Mouse (Mus musculus): Measurements from ENCODE around the gene Asxl2.

DNA sequence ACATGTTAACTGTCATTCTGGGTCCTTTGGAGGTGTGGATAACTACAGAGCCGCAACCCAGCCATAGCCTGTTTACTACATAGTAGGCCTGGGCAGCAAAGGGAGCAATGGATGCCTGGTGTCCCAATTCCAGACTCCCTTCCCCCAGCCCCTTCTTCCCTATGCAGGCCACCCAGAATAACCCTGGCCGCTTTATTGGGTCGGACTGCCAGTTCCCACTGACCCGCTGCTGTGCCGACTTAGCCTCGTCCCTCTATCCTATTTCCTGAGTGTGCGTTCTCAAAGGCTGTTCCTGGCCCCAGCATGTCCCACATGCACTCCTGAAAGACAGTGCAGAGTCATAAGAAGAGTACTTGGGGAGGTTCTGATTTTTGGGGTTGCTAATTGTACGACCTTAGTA, 29.7 kb upstream of the Asxl2 start:
- TF ChIP-seq POLR2A (IDR thresholded peaks at IDR 0.05; ENCODE audit: insufficient read length, low read depth), result no peak
- TF ChIP-seq E2F4 (IDR thresholded peaks at IDR 0.05; ENCODE audit: insufficient read depth), result no peak
- no peak for TF ChIP-seq POLR2AphosphoS2 (IDR thresholded peaks at IDR 0.05; ENCODE audit: insufficient read length, low read depth)
- no peak for TF ChIP-seq USF1 (IDR thresholded peaks at IDR 0.05; ENCODE audit: low read depth)
- no peak for TF ChIP-seq MAX (IDR thresholded peaks at IDR 0.05; ENCODE audit: low read depth)
- no peak for TF ChIP-seq CEBPB (IDR thresholded peaks at IDR 0.05; ENCODE audit: insufficient read depth, poor library complexity, severe bottlenecking)
- TF ChIP-seq TCF12 (IDR thresholded peaks at IDR 0.05; ENCODE audit: insufficient read depth, poor library complexity, severe bottlenecking), result no peak
- no peak for TF ChIP-seq MYOD1 (IDR thresholded peaks at IDR 0.05; ENCODE audit: control insufficient read depth in 1 of 3, insufficient read length in 2 of 3, low read depth in 2 of 3)
- no peak for TF ChIP-seq SRF (IDR thresholded peaks at IDR 0.05; ENCODE audit: control insufficient read depth, insufficient read length, low read depth)
